Mouse (Mus musculus): Measurements from ENCODE around the gene Prl2a1. TPM values are rescaled to one million over a fixed set of nuclear protein-coding genes. Genes with fewer than 3 reads are reported as not detected.
"Not testable (repeated sequence)": the region's sequence is repeated elsewhere in the genome, so short reads cannot be mapped to it uniquely, and the experiment has no call there.

The Prl2a1 gene
- polyA plus RNA-seq (2011; ENCODE audit: insufficient read length, low read depth, missing spikeins): not detected in 2 replicates

DNA sequence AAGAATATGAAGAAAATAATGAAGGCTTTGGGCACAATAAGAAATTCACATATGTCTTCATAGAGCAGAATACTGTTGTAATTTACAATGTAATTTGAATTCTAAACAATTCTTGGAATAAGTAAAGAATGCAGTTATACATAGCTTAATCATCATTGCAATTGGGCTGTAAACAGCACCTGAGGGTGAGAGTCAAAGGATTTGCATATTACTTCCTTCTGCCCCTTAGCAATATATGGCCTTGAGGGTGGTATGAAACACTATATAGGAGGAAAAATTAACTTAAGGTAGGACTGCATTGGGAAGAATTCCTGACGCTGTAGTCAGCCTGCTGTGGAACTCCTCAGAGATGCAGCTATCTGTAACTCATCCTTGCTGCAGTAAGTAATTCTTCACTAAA is at the start of gene Prl2a1:
TSS of gene Prl2a1 (plus strand) at position 301 of the 400 bp plus-strand sequence.
- Histone ChIP-seq H3K4me3 (ENCODE audit: insufficient read depth, low read length) (no peak within 1 kb of the TSS), H3K4me1 (ENCODE audit: control insufficient read depth, insufficient read depth, low read length) (no peaks in the 10 kb centered on the region), H3K27ac (ENCODE audit: insufficient read depth, low read length) (no peak within 1 kb of the TSS)
- TF ChIP-seq CTCF (IDR thresholded peaks at IDR 0.05; ENCODE audit: borderline replicate concordance, insufficient read depth, low read length) (no peak), POLR2A (IDR thresholded peaks at IDR 0.05; ENCODE audit: low read depth, low read length) (no peak)

DNA sequence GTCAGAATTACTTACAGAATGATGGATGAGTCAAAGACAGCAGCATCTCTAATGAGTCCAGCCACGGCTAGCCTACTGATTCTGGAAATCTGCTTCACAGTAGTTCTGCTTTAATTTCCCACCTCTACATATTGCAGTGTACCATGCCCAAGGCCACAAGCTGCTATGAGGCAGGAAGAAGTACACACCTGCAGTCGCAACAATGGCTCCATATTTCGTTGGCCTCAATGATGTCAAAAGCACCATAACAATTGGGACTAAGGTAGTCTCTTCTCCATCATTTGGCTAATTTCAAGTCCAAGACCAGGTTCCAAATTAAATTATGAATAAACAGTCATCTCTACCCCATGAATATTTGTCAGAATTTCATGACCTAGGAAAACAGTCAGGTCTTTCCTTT is 20.8 kb upstream of the Prl2a1 start, which contains the start of gene Prl7c1:
TSS of gene Prl7c1 (minus strand) at position 101 of the 400 bp plus-strand sequence.
- H3K4me1 ChIP-seq (ENCODE audit: control insufficient read depth, insufficient read depth, low read length); H3K4me3 ChIP-seq (ENCODE audit: insufficient read depth, low read length); H3K27ac ChIP-seq (ENCODE audit: insufficient read depth, low read length): not testable (repeated sequence)

DNA sequence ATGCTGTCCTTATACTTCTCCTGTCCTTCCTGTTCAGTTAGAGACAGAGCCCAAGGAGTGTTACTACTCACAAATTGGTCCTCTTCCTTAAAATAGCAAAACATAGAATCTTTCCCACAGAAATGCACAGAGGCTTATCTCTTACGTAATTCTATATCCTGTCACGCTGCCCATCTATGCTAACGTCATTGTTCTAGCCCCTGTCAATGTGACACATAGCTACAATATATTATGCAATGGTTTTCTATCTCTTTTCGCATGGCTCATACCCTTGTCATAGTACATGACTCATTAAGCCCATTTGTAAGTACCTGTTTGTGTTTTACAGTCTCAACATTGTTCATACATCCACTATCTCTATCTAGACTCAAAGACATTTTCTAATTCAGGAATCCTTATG is 2.2 kb upstream of the Prl2a1 start:
- TF ChIP-seq POLR2A (IDR thresholded peaks at IDR 0.05; ENCODE audit: low read depth, low read length) (no peak), CTCF (IDR thresholded peaks at IDR 0.05; ENCODE audit: borderline replicate concordance, insufficient read depth, low read length) (no peak)
- no peaks in the 10 kb centered on the region for H3K4me1 ChIP-seq (ENCODE audit: control insufficient read depth, insufficient read depth, low read length)
- H3K4me3 ChIP-seq (ENCODE audit: insufficient read depth, low read length): no peak overlapping the region
- H3K27ac ChIP-seq (ENCODE audit: insufficient read depth, low read length): no peak overlapping the region

DNA sequence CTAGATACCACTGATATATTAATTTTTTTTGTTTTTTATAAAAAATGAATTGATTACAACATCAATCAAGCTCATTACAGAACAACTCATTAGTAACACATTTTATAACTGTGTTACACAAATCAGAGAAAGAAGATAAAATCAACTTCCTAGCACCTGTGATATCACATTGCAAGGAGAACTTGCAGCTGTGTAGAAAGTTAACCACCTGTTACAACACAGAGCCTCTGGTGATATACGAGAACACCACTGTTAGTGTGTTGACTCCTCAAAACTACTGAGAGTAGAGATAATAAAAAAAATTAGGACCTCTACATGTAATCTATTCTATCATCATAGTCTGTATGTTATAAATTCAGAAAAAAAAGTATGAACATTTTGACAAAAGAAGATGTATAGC is 1.3 kb downstream of the Prl2a1 start:
- TF ChIP-seq CTCF (IDR thresholded peaks at IDR 0.05; ENCODE audit: borderline replicate concordance, insufficient read depth, low read length) (no peak), POLR2A (IDR thresholded peaks at IDR 0.05; ENCODE audit: low read depth, low read length) (no peak)
- Histone ChIP-seq H3K27ac (ENCODE audit: insufficient read depth, low read length) (no peak overlapping the region), H3K4me3 (ENCODE audit: insufficient read depth, low read length) (no peak overlapping the region), H3K4me1 (ENCODE audit: control insufficient read depth, insufficient read depth, low read length) (no peaks in the 10 kb centered on the region)

DNA sequence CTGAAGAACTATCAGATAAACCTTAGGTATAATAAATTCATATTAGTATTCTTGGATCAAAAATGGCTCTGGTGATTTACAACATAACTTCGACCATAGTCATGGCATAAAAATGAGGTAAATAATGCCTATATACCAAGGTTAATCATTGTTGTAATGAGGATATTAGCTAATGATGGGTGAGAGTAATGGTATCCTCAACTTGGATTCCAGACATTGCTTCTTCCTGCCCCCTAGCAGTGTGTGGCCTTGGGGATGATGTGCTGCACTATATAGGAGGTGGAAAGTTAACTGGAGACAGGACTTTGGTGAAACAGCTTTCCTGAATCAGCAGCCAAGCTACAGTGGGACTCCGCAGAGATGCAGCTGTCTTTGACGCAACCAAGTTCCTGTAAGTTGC is 47.6 kb downstream of the Prl2a1 start, which contains the start of gene Prl2c1:
TSS of gene Prl2c1 (plus strand) at position 301 of the 400 bp plus-strand sequence.
- H3K27ac ChIP-seq (ENCODE audit: insufficient read depth, low read length): no peak within 1 kb of the TSS
- H3K4me1 ChIP-seq (ENCODE audit: control insufficient read depth, insufficient read depth, low read length): no peaks in the 10 kb centered on the region
- no peak for TF ChIP-seq POLR2A (IDR thresholded peaks at IDR 0.05; ENCODE audit: low read depth, low read length)
- TF ChIP-seq CTCF (IDR thresholded peaks at IDR 0.05; ENCODE audit: borderline replicate concordance, insufficient read depth, low read length): no peak
- no peak within 1 kb of the TSS for H3K4me3 ChIP-seq (ENCODE audit: insufficient read depth, low read length)

Other genes with a start within 250 kb of the Prl2a1 start
- not detected in 2 replicates for gene Prl8a9, start 237.0 kb upstream of the Prl2a1 start, polyA plus RNA-seq (2011; ENCODE audit: insufficient read length, low read depth, missing spikeins)
- not detected in 2 replicates for gene Prl8a1, start 219.5 kb upstream of the Prl2a1 start, polyA plus RNA-seq (2011; ENCODE audit: insufficient read length, low read depth, missing spikeins)
- gene Prl7b1, start 191.1 kb upstream of the Prl2a1 start, polyA plus RNA-seq (2011; ENCODE audit: insufficient read length, low read depth, missing spikeins): not detected in 2 replicates
- not detected in 2 replicates for gene Prl7a1, start 159.2 kb upstream of the Prl2a1 start, polyA plus RNA-seq (2011; ENCODE audit: insufficient read length, low read depth, missing spikeins)
- not detected in 2 replicates for gene Prl7a2, start 133.6 kb upstream of the Prl2a1 start, polyA plus RNA-seq (2011; ENCODE audit: insufficient read length, low read depth, missing spikeins)
- gene Prl7d1, start 84.9 kb upstream of the Prl2a1 start, polyA plus RNA-seq (2011; ENCODE audit: insufficient read length, low read depth, missing spikeins): not detected in 2 replicates
- gene Prl7c1, start 20.9 kb upstream of the Prl2a1 start, polyA plus RNA-seq (2011; ENCODE audit: insufficient read length, low read depth, missing spikeins): not detected in 2 replicates
- gene Prl2c1, start 47.7 kb downstream of the Prl2a1 start, polyA plus RNA-seq (2011; ENCODE audit: insufficient read length, low read depth, missing spikeins): not detected in 2 replicates
- gene Prl4a1, start 214.6 kb downstream of the Prl2a1 start, polyA plus RNA-seq (2011; ENCODE audit: insufficient read length, low read depth, missing spikeins): not detected in 2 replicates